Mouse (Mus musculus) stomach, embryonic 14.5 days (tissue): ENCODE results near the gene Glipr2. TPM values are rescaled to one million over a fixed set of nuclear protein-coding genes. Genes with fewer than 3 reads are reported as not detected.

ENCODE experiments used
- ATAC-seq: fragments of 200-750 bp; cut with Nextera tagmentation; 2 replicates; pipeline ENCODE4 v1.8.0; 2017; ENCODE audit warnings: low read depth, moderate TSS enrichment; ENCODE audit not compliant: insufficient number of reproducible peaks, insufficient read depth, low FRiP score
- H3K27ac ChIP-seq: fragments of 300-500 bp; sonication (generic); 2 replicates; pipeline ENCODE4 v1.5.1; 2014; ENCODE audit warnings: mild to moderate bottlenecking, low read length, moderate library complexity, mixed read lengths
- H3K27me3 ChIP-seq: fragments of 300-500 bp; sonication (generic); 2 replicates; pipeline ENCODE4 v1.6.1; 2014; ENCODE audit warnings: low read length, control low read depth, mixed read lengths; ENCODE audit not compliant: control insufficient read depth, insufficient read depth
- H3K36me3 ChIP-seq: fragments of 300-500 bp; sonication (generic); 2 replicates; pipeline ENCODE4 v1.6.1; 2014; ENCODE audit warnings: mild to moderate bottlenecking, control low read depth, low read length, moderate library complexity, mixed read lengths; ENCODE audit not compliant: control insufficient read depth, insufficient read depth
- H3K4me1 ChIP-seq: fragments of 300-500 bp; sonication (generic); 2 replicates; pipeline ENCODE4 v1.6.1; 2014; ENCODE audit warnings: low read length, control low read depth, mixed read lengths; ENCODE audit not compliant: control insufficient read depth, insufficient read depth
- H3K4me2 ChIP-seq: fragments of 300-500 bp; sonication (generic); replicated peaks from 2 replicates; pipeline ENCODE4 v1.6.1; 2014; ENCODE audit warnings: low read depth, low read length, control low read depth
- H3K4me3 ChIP-seq: fragments of 300-500 bp; sonication (generic); 2 replicates; pipeline ENCODE4 v1.5.1; 2014; ENCODE audit warnings: low read depth, low read length, control low read depth
- H3K9ac ChIP-seq: fragments of 300-500 bp; sonication (generic); replicated peaks from 2 replicates; pipeline ENCODE4 v1.6.1; 2014; ENCODE audit warnings: low read depth, mild to moderate bottlenecking, control low read depth, low read length, moderate library complexity, mixed read lengths
- H3K9me3 ChIP-seq: fragments of 300-500 bp; sonication (generic); 2 replicates; pipeline ENCODE4 v1.6.1; 2016; ENCODE audit warnings: low read depth, low read length, control low read depth; ENCODE audit not compliant: control insufficient read depth
- WGBS: fragments of 180-500 bp; shearing (Covaris S2); extraction: QIAGEN DNeasy Blood & Tissue Kit; methylation state at CpG from one replicate; pipeline ENCODE4 v1.1.7; 2014; 5-methylcytosine and 5-hydroxymethylcytosine counted together
- polyA plus RNA-seq: library from polyadenylated mRNA; unstranded; fragments of >200 nt; fragmentation: Nextera tagmentation; extraction: Ambion mirVana; gene quantifications from 2 replicates; pipeline ENCODE4 v1.2.1, GENCODE M21; 2014

Glipr2 gene
- polyA plus RNA-seq, 1 experiment from 2014 or later, result 117 TPM

- Histone ChIP-seq H3K4me1 (peaks cover 23% of the 10 kb centered on the region; the same call in 1 of the 2 replicates), H3K9me3 (no peaks in the 10 kb centered on the region), H3K27me3 (no peaks in the 10 kb centered on the region), H3K9ac (no peak overlapping the region), H3K4me3 (no peak overlapping the region), H3K27ac (peak overlapping the region; percentile 52; the same call in 1 of the 2 replicates), H3K36me3 (no peaks in the 10 kb centered on the region), H3K4me2 (no peak overlapping the region)
- WGBS, result 49% methylated on average over 4 of the region's 4 CpGs
- no peak for ATAC-seq
Observed at GRCm38 (mm10) chr4:43964951-43965684, 7.9 kb downstream of the Glipr2 start.

- H3K9ac ChIP-seq, result no peak overlapping the region
- no peaks in the 10 kb centered on the region; the same call in 1 of the 2 replicates for H3K36me3 ChIP-seq
- no peak overlapping the region for H3K4me2 ChIP-seq
- WGBS, result 75% methylated on average over 7 of the region's 7 CpGs
- peak overlapping the region; percentile 52; the same call in 1 of the 2 replicates for H3K27ac ChIP-seq
- ATAC-seq, result no peak
- no peak overlapping the region for H3K4me3 ChIP-seq
- H3K9me3 ChIP-seq, result no peaks in the 10 kb centered on the region
- H3K27me3 ChIP-seq, result no peaks in the 10 kb centered on the region
- peaks cover 22% of the 10 kb centered on the region; the same call in 1 of the 2 replicates for H3K4me1 ChIP-seq
Observed at GRCm38 (mm10) chr4:43965856-43966535, 8.8 kb downstream of the Glipr2 start.

GRCm38 (mm10) chr4:43968650-43969049 is 11.4 kb downstream of the Glipr2 start:
- H3K4me1 ChIP-seq, result peaks cover 37% of the 10 kb centered on the region
- no peaks in the 10 kb centered on the region; the same call in 1 of the 2 replicates for H3K36me3 ChIP-seq
- H3K27me3 ChIP-seq, result no peaks in the 10 kb centered on the region
- no peak overlapping the region for H3K4me2 ChIP-seq
- H3K4me3 ChIP-seq, result no peak overlapping the region
- 41% methylated on average over 13 of the region's 13 CpGs for WGBS
- no peak for ATAC-seq
- peak overlapping the region; percentile 67 for H3K27ac ChIP-seq
- H3K9ac ChIP-seq, result no peak overlapping the region
- H3K9me3 ChIP-seq, result no peaks in the 10 kb centered on the region

- 0 out of 2 replicates have a peak overlapping the region, but pooled peaks have one; percentile 11 for H3K27ac ChIP-seq
- no peaks in the 10 kb centered on the region for H3K9me3 ChIP-seq
- no peaks in the 10 kb centered on the region; the same call in 1 of the 2 replicates for H3K36me3 ChIP-seq
- H3K4me1 ChIP-seq, result peaks cover 37% of the 10 kb centered on the region
- WGBS, result 17% methylated on average over 4 of the region's 4 CpGs
- H3K4me3 ChIP-seq, result no peak overlapping the region
- peak overlapping the region; percentile 21; the same call in 1 of the 2 replicates for H3K9ac ChIP-seq
- H3K27me3 ChIP-seq, result no peaks in the 10 kb centered on the region
- ATAC-seq, result no peak
- no peak overlapping the region for H3K4me2 ChIP-seq
Observed at GRCm38 (mm10) chr4:43969373-43969772, 12.2 kb downstream of the Glipr2 start.

GRCm38 (mm10) chr4:43970393-43971330 is 13.5 kb downstream of the Glipr2 start:
- no peak overlapping the region for H3K9ac ChIP-seq
- ATAC-seq, result no peak
- no peak overlapping the region for H3K27ac ChIP-seq
- H3K4me2 ChIP-seq, result no peak overlapping the region
- H3K4me3 ChIP-seq, result no peak overlapping the region
- no peaks in the 10 kb centered on the region; the same call in 1 of the 2 replicates for H3K36me3 ChIP-seq
- 87% methylated on average over 20 of the region's 20 CpGs for WGBS
- H3K27me3 ChIP-seq, result no peaks in the 10 kb centered on the region
- peaks cover 31% of the 10 kb centered on the region for H3K4me1 ChIP-seq
- H3K9me3 ChIP-seq, result no peaks in the 10 kb centered on the region

- H3K4me3 ChIP-seq, result no peak overlapping the region
- no peaks in the 10 kb centered on the region for H3K9me3 ChIP-seq
- ATAC-seq, result 0 out of 2 replicates have a peak, but pooled peaks have one; percentile 1
- H3K4me1 ChIP-seq, result peaks cover 33% of the 10 kb centered on the region
- H3K27ac ChIP-seq, result peak overlapping the region; percentile 52; the same call in 1 of the 2 replicates
- 59% methylated on average over 9 of the region's 9 CpGs for WGBS
- no peaks in the 10 kb centered on the region for H3K27me3 ChIP-seq
- H3K36me3 ChIP-seq, result no peaks in the 10 kb centered on the region; the same call in 1 of the 2 replicates
- no peak overlapping the region for H3K9ac ChIP-seq
- H3K4me2 ChIP-seq, result 0 out of 2 replicates have a peak overlapping the region, but pooled peaks have one; percentile 8
Observed at GRCm38 (mm10) chr4:43971541-43972136, 14.4 kb downstream of the Glipr2 start.

GRCm38 (mm10) chr4:43972137-43972591 is 15.0 kb downstream of the Glipr2 start:
- peaks cover 33% of the 10 kb centered on the region for H3K4me1 ChIP-seq
- H3K9ac ChIP-seq, result no peak overlapping the region
- no peaks in the 10 kb centered on the region for H3K27me3 ChIP-seq
- no peak overlapping the region for H3K4me3 ChIP-seq
- ATAC-seq, result peak; percentile 53; the same call in 1 of the 2 replicates
- WGBS, result 3% methylated on average over 8 of the region's 8 CpGs
- no peaks in the 10 kb centered on the region for H3K9me3 ChIP-seq
- H3K4me2 ChIP-seq, result 0 out of 2 replicates have a peak overlapping the region, but pooled peaks have one; percentile 8
- peak overlapping the region; percentile 52; the same call in 1 of the 2 replicates for H3K27ac ChIP-seq
- H3K36me3 ChIP-seq, result no peaks in the 10 kb centered on the region; the same call in 1 of the 2 replicates
